Mouse (Mus musculus) left cerebral cortex, postnatal 4 days (tissue): ENCODE measurements at regions not wholly inside any gene's neighbourhood (a gene's known extent, or its start where the extent isn't known, plus 50 kb on each side); places are given as distances from the start of the nearest gene placed in this dataset.

ENCODE experiments used
- DNase-seq: peaks from one replicate; pipeline ENCODE4 v3.0.0-alpha.2; 2022
- intact Hi-C: fragments of 180-260 bp; cut with DNase I; formaldehyde crosslinking; loops from one replicate; pipeline ENCODE4 v1.15.1; 2025

- DNase-seq = no peak
- intact Hi-C loops = no loop called here
These were observed 493.9 kb downstream of the Med13l start for GRCm38 (mm10) chr5:119054393-119054792.

GRCm38 (mm10) chr5:119055430-119055829, 495.0 kb downstream of the Med13l start:
- intact Hi-C loops = no loop called here
- peak; percentile 23 for DNase-seq

DNA sequence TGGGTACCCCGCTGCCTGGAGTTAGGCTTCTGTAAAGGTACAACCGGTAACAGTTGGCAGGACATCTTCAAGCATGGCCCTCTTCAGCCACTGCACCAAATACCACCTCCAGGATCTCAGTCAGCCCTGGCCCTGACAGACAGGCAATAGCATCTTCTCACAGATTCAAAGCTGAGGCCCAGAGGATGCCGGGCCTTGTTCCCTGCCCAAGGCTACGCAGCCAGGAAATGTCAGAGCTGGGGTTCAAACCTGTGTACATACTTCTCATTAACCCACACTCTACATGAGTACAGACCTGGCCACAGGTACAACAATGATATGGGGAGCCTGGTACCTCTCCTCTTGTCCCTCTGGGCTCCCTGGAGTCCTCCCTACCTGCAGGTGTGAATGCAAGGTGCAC, 497.3 kb downstream of the Med13l start:
- no peak for DNase-seq
- intact Hi-C loops = no loop called here

- intact Hi-C loops = no loop called here
- DNase-seq = no peak
These were observed 497.9 kb downstream of the Med13l start for GRCm38 (mm10) chr5:119058231-119058851.

GRCm38 (mm10) chr5:119059223-119059622, 498.7 kb downstream of the Med13l start:
- intact Hi-C loops = no loop called here
- DNase-seq = no peak

- intact Hi-C loops = no loop called here
- DNase-seq = peak; percentile 14
These were observed 500.4 kb downstream of the Med13l start for GRCm38 (mm10) chr5:119060886-119061285.

DNA sequence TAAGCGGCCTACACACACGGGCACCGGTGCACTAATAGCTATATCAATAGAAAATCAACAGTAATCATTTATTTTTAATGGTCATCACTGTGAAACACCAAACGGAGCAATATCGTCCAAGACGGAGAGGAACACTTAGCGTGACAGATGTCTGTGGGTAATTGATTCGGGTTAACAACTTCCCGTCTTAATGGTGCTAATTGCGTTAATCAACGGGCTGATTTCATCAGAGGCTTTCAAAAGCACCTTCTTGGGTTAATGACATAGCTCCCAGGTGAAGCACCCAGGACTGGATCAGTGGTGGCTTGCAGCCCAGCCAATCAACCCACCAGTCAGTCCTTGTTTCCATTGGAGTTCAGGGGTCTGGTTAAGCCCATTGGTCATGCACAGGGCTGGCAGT, 502.0 kb downstream of the Med13l start:
- DNase-seq = no peak
- intact Hi-C loops = no loop called here

GRCm38 (mm10) chr5:119066666-119067065, 506.2 kb downstream of the Med13l start:
- intact Hi-C loops = no loop called here
- DNase-seq = no peak

- intact Hi-C loops = no loop called here
- no peak for DNase-seq
These were observed 509.4 kb downstream of the Med13l start for GRCm38 (mm10) chr5:119069765-119070333.

- no peak for DNase-seq
- intact Hi-C loops = no loop called here
These were observed 512.2 kb downstream of the Med13l start for GRCm38 (mm10) chr5:119072712-119073111.

DNA sequence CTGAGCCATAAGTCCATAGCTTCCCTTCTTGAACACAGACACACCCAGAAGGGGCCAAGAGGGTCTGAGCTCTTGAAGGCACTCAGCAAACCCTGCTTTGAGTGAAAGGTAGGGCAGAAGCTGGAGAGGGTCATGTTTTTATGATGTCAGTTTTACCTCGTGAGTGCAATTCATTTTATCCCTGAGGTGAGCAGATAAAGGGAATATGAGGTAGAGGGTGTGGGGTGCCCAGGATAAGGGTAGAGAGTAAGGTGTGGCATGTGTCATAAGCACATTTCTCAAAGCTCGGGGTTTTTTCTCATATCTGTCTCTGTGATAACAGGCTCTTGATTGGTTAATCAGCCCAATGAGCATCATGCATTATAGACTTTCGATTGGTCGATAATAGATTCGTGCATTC, 520.3 kb downstream of the Med13l start:
- no peak for DNase-seq
- intact Hi-C loops = no loop called here

GRCm38 (mm10) chr5:119082895-119083294, 522.4 kb downstream of the Med13l start:
- intact Hi-C loops = no loop called here
- no peak for DNase-seq

DNA sequence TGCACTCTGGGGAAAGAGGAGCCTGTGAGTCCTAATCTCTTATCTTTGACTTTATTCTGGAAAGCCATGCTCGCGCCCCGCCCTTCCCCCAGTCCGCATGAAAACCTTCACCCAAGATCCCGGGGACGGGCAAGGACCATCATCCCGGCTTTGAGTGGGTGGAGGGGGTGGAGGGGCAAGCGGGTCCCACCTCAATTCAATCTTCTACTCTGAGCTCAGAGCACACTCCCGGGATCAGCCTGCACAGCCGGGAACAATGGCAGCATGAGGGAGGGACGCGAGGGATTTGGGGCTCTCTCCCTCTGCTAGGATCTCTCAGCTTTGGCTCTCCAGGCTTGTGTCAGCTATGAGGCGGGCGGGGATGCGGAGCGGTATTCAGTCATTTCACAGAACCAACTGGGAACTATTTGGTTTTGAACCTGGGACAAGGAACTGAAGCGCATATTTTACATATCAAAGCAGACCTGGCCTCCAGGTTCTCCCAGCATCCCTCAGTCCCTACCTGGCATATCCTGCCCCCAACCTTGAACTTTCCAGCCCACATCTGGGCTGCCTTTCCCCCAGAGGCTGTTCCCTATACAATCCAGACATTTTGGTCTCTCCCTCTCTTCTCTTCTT, 537.2 kb downstream of the Med13l start:
- no peak for DNase-seq

DNA sequence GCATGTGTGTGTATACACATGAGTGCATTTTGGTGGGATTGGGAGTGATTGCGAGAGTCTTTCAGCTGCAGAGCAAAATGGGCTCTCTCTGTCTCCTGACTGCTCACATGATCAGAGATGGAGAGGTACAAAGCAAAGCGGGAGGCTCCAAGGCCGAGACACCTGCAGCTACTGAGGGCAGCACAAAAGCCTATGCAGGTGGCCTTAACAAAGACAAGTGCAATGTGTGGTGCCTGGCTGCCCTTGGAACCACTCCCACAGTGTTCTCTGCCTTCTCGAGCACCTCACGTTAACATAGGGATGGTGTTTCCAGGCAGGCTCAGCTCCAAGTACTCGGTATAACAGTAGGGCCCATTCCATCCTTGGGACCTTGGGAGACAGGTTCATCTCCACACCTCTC, 539.3 kb downstream of the Med13l start:
- no peak for DNase-seq
- intact Hi-C loops = no loop called here

More for the DNA sequence above, 537.2 kb downstream of the Med13l start:
- intact Hi-C loops = no loop called here

- no peak for DNase-seq
- intact Hi-C loops = no loop called here
These were observed 543.0 kb downstream of the Med13l start for GRCm38 (mm10) chr5:119103503-119103902.

- intact Hi-C loops = no loop called here
- DNase-seq = no peak
These were observed 547.4 kb downstream of the Med13l start for GRCm38 (mm10) chr5:119107898-119108297.

- intact Hi-C loops = no loop called here
- DNase-seq = no peak
These were observed 549.0 kb downstream of the Med13l start for GRCm38 (mm10) chr5:119109501-119109900.

DNA sequence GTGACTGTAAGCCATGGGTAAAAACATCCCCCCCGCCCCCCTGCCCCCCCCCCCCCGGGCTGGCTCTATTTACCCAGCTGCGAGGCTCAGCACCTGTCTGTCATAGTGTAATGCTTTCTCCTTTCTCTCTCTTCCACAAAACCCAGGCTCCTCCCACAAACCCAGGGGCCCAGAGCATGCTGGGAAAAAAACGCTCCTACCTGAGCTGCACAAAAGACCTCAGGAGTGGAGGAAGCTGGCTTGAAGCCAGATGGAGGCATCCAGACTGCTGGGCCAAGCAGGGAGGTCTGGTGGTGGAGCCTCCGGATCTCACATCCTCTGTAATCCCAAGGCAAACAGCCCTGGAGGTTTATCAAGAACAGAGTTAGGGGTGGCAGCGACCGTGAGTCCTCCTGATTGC, 553.6 kb downstream of the Med13l start:
- intact Hi-C loops = no loop called here
- DNase-seq = no peak

DNA sequence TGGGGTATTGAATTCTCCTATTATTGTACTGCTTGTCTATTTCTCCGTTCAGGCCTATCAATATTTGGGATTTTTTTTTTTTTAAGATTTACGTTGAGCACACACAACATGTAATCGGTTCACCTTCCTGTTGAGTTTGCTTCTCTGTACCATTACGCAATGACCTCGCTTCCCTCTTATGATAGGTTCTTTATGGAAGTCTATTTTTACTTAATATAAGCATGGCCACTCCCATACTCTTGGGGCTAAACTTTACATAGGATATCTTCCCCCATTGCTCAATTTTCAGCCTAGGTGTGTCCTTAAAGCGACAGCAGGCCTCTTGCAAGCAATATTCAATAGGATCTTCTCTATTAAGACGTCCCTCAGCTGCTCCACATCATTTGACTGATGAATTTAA, 544.7 kb upstream of the Tbx3 start:
- no peak for DNase-seq
- intact Hi-C loops = no loop called here

DNA sequence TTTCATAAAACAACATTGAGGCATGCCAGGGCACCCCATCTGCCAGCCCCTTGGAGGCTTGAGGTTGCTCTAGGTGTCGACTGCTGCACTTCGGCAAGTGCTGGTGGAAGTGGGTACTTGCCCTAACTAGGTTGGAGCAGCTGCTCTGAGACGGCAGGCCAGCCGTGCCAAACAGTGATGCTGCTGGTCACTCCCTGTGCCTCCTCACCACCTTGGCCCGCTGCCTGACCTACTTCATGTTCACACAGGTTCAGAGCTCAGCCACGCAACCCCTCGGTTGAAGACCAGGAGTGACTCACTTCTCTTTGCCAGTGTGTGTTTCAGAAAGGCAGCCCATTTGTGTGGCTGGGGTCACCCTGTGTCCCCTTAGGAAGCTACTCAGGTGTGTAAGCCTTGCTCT, 540.3 kb upstream of the Tbx3 start:
- DNase-seq = no peak
- intact Hi-C loops = no loop called here

DNA sequence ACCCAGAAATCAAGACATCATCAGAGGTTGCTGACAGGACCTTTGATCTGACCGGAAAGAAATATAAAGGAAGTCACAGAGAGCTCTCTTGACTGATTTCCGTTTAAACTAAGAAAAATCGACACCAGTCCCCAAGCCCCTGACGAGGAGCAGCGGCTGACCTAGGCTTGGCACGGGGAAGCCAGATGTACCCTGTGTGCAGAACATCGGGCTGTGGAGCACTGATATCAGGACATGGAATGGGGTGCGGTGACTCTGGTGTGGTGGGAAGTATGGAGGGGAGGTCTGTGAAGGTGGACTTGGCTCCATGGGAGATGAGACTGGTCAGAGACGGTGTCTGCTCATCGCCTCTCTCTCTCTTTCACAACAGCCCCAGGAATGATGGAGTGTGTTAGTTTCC, 539.0 kb upstream of the Tbx3 start:
- no peak for DNase-seq
- intact Hi-C loops = no loop called here

DNA sequence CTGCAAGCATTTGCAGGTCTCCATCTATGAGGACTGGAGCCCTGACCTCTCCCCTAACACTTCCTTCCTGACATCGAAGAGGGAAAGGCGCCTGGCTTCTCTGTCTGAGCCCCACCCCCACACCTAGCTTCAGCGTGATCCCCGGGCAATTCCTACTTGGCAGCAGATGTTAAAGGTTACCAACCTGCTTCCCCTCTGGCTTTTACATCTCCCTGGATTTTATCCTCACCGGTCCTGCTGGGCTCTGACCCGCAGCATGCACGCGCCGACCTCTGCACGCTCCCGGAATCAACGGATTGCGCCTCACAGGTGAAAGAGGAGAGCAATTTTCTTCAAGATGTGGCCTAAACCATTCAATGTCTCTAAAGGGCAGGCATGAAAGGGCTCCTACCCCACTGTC, 537.1 kb upstream of the Tbx3 start:
- intact Hi-C loops = no loop called here
- no peak for DNase-seq

DNA sequence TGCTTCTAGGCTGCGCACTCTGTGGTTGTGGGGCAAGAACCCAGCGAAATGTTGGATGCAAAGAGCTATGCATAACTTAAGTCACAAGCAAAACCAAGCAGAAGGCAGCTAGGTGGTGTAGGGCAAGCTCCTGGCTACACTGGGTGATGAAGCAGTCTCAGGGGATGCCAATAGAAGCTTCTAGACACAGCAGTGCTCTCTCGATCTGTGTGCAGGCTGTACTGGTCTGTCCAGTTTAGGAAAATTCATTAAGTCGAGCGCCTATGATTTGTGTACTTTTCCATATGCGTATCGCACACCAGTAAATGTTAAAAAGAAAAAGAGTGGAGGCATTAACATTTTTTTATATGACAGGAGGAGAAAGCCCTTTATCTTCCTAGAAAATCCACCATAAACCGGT, 533.6 kb upstream of the Tbx3 start:
- DNase-seq = no peak
- intact Hi-C loops = no loop called here
